Mouse (Mus musculus) c-Kit-positive CD71-positive TER-119-positive erythroid progenitor cells, embryonic 14.5 days (primary cell): Measurements from ENCODE around the gene Tubb2a.
"Not testable (repeated sequence)": the region's sequence is repeated elsewhere in the genome, so short reads cannot be mapped to it uniquely, and the experiment has no call there.

Experiments used
- DNase-seq: peaks from one replicate; pipeline ENCODE4 v3.0.0-alpha.2; 2013; ENCODE audit warnings: low spot score

Tubb2a gene

DNA sequence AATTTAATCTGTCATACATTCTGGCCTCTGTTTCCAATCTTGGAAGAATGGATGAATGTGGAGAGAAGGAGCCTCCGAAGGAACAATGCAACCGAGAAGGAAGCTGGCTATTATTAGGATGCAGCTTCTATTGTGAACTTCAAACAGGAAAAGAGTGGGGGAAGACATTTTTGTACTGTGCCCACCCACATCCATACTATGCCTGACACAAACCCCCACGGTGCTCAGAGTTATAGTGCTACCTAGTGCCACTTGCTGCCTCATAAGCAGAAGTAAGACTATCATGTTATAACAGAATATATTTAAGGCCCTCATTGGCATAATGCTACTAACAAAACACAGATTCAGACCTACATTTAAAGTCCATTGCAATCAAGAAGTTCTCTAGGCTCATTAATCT, 11.6 kb upstream of the Tubb2a start:
- DNase-seq: no peak

DNA sequence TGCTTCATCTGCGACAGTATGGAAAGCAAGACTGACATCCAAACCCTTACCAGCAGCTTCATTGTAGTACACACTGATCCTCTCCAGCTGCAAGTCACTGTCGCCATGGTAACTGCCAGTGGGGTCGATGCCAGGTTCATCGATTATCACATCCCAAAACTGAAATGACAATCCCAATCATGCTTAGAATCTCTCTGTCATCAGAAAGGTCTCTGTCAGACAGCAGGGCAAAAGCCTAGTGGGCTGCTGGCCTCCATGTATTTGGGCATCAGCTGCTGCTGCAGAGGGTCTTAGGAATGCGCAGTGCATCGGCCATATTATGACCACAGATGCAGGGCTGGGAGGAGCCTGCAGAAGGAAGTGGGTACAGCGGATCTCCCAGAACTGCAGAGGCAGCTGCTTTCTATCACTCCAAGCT, 11.1 kb upstream of the Tubb2a start:
- DNase-seq: no peak

DNA sequence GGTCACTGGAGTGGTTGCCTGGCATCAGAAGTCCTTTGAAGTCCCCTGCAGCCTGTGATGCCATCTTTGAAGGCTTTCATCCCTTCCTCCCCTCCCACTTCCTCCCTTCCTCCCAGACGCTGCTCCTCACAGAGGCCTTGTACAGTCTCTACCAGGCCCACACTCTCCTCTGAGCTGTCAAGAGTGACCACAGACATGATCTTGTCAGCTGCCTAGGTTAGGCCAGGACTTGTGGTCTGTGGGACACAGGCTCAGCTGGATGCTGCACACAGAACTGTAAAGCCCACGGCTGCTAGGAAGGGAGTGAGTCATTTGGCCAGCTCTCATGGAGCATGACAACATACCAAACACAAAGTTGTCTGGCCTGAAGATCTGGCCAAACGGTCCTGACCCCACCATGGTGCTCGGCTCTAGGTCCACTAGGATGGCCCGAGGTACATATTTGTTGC, 10.4 kb upstream of the Tubb2a start:
- DNase-seq: not testable (repeated sequence)

DNA sequence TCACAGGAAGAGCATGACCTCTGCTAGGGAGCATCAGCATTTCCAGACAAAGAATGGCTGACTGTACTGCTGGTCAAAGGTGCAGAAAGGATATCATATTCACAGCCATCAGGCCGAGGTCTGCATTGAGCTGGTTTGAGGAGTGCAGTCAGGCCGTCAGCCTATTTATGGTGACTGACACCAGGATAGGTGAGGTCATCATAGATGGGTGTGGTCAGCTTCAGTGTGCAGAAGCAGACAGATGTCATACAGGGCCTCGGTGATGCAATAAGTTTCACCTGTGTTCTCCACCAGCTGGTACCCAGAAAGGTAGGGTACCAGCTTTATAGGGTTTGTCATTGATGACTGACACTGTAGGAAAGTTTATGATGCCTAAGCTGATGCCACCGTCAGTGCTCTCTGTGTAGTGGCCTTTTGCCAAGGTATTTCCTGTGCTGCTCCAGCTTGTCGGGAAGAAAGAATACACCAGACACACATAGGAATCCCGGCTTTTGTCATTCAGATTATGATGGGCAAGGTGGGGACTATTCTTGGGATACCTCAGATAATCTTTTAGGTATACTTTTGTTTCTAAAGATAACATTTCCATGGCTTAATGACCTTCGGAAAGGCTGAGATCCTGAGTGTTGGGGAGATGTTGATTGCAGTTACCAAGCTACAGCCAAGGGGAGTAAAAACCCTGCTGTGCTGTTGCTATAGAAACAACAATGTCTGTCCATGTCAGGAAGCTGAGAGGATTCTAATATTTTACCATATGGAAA, 9.4 kb upstream of the Tubb2a start:
- no peak for DNase-seq

DNA sequence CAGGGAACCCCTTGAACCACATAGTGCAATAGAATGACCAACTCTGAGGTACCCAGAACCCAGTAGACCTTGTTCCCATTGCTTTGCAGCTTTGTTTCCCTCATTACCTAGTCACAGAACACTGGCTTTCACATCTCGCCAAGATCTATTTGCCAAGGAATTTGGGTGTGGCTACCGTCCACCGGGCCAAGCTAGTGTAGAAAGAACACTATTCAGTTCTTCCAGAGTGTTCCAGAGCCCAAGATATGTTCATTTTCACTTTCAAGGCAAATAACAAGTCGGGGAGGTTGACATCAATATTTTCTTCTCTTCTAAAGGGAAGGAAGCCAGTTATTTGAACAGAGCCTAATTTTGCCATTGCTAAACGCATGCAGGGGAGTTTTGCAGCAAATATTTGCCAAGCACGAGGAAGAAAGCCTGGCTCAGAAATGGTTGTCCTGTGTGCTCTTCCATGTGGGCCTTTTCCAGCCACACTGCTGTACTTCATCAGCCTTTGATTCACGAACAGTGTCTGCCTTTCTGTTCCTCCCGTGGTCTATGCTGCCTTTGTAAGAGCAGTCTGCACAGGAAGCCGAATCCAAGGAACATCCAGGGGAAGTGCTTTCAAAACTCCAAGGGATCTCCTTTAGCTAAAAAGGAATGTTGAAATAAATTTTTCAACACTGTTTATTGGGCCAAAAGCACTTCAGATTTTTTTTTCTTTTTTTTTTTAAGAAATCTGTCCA, 6.4 kb upstream of the Tubb2a start:
- DNase-seq: no peak

DNA sequence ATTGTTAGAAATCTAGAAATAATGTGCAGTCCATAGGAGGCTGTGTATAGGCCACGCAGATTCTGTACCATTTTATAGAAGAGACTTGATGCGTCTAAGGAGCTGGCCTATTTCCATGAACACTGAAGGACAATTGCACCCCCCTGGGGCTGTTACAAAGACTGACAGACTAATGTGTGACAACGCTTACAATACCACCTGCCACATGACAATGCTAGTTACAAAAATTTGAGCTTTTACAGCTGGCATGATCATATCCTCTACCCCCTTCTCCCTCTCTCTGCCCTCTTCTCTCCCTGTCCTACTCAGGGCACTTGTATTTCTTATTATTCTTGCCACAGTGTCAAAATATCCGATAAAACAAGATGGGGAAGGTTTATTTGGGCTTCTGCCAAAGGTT, 4.1 kb upstream of the Tubb2a start:
- no peak for DNase-seq

DNA sequence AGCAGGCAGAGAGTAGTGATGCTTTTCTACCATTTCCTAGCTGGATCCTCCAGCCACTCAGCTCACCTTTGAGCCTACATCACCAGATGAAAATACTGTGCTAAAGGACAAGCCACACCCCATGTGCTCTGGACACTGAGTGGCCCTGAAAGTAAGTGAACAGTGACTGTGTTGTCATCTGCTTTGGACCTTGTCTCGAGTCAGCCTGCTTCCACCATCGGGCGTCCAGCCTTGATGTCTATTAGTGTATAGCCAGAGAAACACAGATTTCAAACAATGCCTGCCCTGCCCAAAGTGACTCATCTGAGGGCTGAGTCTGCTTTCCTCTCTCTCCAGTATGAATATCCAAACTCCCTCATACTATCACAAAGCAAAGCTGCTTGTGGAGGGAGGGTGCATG, 2.0 kb upstream of the Tubb2a start:
- DNase-seq: no peak

DNA sequence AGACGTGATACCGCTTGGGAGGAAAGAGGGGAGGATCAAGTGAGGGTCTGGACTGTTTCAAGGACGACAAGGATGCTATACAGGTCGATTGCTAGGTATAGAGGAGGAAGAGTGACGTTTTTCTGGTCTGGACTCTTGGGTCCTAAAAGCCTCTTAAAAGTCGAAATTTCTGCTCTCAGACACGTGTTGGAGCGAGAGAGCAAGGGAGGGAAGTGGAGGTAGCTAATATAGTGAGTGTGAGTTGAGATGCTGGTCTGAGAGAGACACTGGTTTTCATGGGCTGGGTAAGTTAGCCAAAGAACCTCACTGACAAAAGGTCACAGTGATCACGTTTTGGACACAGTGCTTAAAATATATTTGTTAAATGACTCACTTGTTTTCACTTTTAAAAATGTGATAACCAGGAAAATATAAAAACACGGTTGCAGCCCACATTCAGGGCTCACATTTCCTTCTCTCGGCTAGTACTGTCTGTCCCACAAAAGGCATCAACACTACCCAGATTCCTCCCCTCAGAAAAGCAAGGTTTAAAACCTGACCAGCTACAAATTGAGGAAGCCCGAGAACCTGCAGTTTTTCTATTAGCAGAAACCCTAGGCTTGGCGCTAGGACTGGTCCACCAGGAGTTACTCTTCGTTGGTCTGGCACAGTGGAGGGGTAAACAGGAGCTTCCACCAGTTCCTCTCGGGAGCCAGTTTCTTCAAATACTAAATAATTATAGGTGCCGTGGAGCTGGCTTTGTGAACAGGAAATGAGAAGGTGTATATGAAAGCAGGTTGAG, 883 bp upstream of the Tubb2a start:
- no peak for DNase-seq

DNA sequence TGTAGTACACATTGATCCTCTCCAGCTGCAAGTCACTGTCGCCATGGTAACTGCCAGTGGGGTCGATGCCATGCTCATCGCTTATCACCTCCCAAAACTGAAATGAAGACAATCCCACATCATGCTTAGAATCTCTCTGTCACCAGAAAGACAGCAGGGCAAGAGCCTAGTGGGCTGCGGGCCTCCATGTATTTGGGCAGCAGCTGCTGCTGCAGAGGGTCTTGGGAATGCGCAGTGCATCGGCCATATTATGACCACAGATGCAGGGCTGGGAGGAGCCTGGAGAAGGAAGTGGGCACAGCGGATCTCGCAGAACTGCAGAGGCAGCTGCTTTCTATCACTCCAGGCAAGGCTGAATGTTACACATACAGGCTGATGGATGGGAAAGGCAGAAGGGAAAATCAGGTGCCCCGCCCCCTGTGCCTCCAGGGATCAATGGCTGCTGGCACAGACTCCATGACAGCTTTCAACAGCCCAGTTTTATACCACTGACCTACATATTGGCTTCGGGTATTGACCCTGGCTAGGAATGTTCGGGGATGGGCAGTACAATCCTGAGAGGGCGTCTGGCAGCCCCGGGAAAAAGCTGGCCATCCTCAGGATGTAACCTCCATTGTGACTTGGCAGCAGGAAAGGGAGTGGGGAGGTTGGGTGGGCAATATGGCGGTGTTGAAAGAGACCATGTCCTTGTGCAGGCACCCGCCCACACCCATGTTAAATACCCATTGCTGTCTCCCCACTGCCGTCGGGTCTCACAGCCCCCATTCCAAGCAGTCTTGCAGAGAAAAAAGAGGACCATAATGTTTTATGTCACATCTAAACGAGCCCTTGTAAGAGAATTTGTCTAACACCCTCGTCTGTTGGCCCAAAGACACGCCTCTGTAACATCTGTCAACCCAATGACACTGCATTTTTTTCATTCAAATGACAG, 981 bp downstream of the Tubb2a start:
- DNase-seq: peak; percentile 47

DNA sequence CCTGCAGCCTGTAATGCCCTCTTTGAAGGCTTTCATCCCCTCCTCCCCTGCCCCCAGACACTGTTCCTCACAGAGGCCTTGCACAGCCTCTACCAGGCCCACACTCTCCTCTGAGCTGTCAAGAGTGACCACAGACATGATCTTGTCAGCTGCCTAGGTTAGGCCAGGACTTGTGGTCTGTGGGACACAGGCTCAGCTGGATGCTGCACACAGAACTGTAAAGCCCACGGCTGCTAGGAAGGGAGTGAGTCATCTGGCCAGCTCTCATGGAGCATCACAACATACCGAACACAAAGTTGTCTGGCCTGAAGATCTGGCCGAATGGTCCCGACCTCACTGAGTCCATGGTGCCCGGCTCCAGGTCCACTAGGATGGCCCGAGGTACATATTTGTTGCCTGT, 1.9 kb downstream of the Tubb2a start:
- not testable (repeated sequence) for DNase-seq

DNA sequence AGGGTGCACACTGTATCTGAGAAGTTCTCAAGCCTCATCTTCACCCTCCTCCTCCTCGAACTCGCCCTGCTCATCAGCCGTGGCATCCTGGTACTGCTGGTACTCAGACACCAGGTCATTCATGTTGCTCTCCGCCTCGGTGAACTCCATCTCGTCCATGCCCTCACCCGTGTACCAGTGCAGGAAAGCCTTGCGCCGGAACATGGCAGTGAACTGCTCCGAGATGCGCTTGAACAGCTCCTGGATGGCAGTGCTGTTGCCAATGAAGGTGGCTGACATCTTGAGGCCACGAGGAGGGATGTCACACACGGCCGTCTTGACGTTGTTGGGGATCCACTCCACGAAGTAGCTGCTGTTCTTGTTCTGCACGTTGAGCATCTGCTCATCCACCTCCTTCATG, 3.4 kb downstream of the Tubb2a start:
- not testable (repeated sequence) for DNase-seq

DNA sequence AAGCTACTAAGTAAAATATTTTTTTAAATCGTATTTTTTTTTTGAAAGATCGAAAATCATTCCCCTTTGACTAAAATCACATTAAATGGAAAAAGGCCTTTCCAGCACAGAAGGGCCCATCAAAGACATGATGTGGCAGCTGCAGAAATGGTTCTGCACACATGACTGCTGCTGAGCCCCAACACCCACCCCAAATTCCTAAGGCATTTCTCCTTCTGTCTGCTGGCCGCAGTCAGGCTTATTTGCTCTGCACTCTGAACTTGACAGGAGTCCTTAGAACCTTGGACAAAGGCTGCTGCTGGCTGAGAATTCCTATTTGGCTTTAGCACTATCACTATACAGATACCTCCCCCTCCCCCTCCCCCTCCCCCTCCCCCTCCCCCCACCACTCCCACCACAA, 5.0 kb downstream of the Tubb2a start:
- no peak for DNase-seq

DNA sequence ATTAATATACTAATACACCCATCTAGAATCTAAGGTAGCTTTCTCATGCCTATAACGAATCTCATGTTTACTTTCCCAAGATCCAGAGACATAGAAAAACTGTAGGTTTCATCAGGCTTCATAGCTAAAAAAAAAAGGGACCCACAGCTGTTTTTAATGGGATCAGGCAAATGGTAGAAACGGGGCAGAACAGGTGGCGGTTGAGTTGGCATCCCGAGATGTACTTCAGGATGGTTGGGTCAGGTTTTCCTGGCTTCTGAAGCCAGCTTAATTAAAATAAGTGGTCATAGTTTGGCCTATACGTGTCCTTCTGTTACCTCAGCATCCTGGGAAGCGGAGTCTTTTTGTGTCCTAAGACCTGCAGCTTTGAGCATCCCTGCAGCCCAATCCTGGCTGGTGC, 6.0 kb downstream of the Tubb2a start:
- DNase-seq: no peak

DNA sequence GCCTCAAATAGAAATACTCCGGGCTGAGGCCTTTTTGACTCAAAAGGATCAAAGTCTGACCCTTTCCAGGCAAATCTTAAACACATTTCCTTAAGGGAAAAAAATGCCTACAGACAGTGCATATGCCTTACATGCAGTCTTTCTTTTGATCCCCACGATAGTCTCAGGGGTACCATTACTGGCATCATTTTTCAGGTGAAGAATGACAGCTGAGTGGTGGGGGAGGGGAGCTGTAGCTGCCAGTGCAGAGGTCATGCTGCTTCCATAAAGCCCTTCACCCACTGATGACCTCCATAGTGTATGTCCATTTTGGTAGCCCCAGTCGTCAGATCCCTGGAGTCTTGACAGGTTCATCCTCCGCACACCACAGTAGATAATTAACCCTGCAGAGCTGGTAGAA, 7.5 kb downstream of the Tubb2a start:
- DNase-seq: no peak

DNA sequence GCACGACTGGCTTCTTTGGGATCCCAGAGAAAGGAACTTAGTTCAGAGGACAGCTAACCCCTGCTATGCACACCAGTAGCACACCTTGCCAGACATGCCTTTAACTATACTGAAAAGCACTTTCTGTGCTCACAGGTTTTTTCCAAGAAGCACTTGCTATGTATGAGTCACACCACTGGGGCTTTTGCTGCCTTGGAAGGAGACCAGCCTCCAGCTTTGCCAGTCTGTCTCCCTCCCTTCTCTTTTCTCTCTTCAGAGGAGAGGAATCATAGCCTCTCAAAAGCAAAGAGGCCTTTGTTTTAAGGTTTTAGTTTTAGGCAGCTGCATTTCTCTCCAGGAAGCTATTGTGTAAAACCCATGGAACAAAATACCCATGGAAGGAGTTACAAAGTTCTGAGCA, 11.5 kb downstream of the Tubb2a start:
- no peak for DNase-seq

DNA sequence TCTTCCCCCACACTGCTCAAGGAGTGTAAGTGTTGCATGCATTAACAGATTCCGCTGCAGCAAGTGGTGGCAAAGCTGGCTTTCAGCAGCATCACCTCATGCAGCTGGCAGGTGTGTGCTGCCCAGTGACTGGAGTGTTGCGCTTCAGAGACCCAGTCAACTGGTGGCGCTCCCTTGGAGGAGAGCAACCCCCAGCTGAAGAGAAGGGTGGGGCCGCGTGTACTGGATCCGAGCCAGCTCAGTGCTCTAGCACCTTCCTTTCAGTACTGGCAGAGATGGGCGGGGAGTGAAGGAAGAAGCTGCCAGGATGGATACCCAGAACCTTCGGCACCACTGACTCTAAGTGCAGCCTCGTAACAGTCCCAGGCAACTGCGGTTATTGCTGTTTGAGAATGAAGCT, 15.3 kb downstream of the Tubb2a start:
- no peak for DNase-seq

DNA sequence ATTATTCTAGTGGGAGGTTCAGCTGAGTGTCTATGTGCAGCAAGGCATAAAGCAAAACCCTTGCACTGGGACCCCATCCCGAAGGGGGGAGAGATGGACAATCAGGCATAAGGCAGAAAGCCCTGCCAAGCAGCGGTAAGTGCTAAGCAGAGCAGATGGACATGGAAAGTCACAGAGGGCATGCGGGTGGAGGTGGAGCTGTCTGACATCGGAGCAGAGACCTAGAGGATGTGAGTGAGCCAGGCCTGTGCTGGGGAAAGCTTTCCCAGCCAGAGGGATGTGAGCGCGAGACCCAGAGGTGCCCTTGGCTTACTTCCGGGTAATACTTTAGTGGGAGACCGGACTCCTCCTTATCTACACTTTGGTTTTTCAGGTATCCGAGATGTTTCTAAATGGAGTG, 17.7 kb downstream of the Tubb2a start:
- DNase-seq: no peak

DNA sequence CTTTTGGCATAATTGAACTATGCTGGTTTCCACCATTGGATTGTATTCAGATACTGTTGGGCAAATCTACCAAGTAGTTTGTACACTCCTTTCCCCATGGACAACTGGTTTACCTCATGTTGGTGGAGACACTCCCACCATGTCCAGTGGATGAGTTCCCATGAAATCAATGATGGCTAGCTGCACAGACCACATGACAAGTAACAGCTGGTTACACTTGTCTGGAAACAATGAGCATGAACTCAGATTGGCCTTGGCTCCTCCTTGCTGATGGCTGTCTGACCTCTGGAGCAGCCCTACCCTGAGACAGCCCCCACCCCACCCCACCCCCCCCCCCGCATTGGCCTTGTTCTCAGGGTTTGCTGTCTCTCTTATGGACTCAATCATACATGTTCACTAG, 20.6 kb downstream of the Tubb2a start:
- no peak for DNase-seq

DNA sequence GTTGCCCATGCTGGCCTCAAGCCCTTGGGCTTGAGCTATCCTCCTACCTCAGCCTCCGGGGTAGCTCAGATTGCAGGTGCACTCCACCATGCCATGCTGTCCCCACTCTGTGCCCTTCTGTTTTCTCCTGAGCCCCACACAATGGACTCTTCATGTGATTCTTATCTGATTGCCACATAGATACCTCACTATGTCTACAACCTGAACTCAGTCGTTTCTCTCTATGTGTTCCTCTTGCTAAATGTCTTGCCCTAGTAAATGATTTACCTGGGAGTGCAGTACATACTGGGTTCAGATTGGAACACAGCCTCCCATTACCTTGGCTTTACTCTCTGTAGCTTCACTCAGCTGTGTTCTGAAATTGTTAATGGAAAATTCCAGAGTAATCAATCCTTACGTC, 22.8 kb downstream of the Tubb2a start:
- DNase-seq: no peak

DNA sequence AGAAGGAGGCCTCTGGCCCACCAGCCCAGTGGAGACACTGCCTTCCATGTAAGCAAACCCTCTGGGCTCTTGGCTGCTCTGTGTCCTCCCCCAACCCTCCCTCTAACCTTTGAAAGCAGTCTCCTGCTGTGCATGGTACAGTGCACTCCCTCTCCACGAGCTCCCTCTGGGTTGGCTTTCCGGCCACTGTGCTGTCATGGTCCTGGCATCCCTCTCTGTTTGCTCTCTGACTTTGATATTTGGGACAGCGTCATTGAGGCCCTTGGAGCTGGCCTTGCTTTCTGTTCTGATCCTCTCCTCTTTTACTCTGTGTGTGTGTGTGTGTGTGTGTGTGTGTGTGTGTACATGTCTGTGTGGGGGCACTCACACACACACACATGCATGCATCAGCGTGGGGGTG, 23.4 kb downstream of the Tubb2a start:
- DNase-seq: no peak

DNA sequence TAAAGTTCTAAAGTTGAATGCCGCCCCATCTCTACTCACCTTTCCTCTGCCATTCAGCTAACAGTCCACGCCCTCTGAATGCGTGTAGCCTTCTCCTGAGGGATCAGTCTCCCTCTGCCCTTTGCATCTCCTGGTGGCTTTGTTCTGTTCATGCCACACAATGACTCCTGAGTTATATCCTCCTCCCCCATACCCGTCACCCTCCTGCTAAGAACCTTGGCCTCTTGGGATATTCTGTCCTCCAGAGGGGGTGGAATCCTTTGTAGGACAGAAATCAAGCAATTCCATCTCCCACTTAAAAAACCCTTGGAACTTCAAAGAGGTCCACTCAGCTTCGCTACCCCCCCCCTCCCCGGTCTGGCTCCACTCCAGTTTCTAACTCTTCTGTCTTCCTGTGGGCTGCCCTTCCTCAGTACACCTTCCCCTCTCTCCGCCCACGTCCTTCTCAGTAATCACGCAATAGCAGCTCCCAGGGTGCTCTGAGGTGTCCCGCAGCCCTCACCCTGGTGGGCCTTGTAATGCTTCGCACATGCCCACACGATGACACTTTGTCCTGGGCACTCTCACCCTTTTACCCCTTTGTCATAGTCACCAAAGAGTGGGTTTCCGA, 24.0 kb downstream of the Tubb2a start:
- DNase-seq: no peak
